Mouse (Mus musculus) kidney, postnatal 10 days (tissue): ENCODE measurements at regions not wholly inside any gene's neighbourhood (a gene's known extent, or its start where the extent isn't known, plus 50 kb on each side); places are given as distances from the start of the nearest gene placed in this dataset.

ENCODE experiments used
- DNase-seq: peaks from one replicate; pipeline ENCODE4 v3.0.0; 2021; ENCODE audit warnings: mixed read lengths

DNA sequence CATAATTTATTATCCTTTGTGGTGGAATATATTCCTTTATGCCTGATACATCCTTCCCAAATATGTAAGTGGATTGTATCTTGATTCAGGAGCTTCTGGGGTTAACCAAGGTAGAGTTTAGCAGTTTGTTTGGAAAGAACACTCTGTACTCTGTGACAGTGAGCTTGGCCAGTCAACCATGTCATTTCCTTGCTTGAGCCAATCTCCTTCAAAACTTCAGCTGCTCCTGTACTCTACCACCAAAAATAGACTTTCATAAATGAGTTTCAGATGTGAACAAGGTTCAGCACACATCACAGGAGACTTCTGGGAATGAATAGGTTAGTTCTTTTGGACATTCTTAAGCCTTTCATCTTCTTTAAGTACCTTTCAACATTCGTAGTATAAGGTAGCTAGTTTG lies 1056.5 kb upstream of the Jmjd1c start:
- peak; percentile 7 for DNase-seq
